Mouse (Mus musculus) mouse embryonic stem cell (cell line): ENCODE data around the gene Mmab.

ENCODE experiments used
- in situ Hi-C, 2 experiments: fragments of 300-500 bp; cut with MboI; formaldehyde crosslinking; loops; 1 replicate in 1 of 2; 3 replicates in 1 of 2; pipeline ENCODE4 v1.14.3; 2019 to 2020; ENCODE audit warnings: low sequenced_read_pairs in 2 of 2, low pct_unique_long_range_greater_than_20kb in 1 of 2, mixed read lengths in 1 of 2; ENCODE audit not compliant: unreplicated experiment in 1 of 2

Gene Mmab

GRCm38 (mm10) chr5:114443566-114444367 is at the start of gene Mmab, which contains the start of gene Mvk:
Gene Mmab (minus strand): TSS chr5:114444060.
Gene Mvk (plus strand): TSS chr5:114444269.
- in situ Hi-C loops: no loop called here

GRCm38 (mm10) chr5:114490241-114490640 is 46.4 kb upstream of the Mmab start:
- in situ Hi-C loops: no loop called here

- in situ Hi-C loops: no loop called here
Measured at GRCm38 (mm10) chr5:114489570-114489969, 45.7 kb upstream of the Mmab start.

GRCm38 (mm10) chr5:114485685-114486084 is 41.8 kb upstream of the Mmab start:
- in situ Hi-C loops: no loop called here

- in situ Hi-C loops: no loop called here
Measured at GRCm38 (mm10) chr5:114482587-114483011, 38.7 kb upstream of the Mmab start.

GRCm38 (mm10) chr5:114478267-114478666 is 34.4 kb upstream of the Mmab start:
- in situ Hi-C loops: no loop called here

- in situ Hi-C loops: no loop called here
Measured at GRCm38 (mm10) chr5:114474741-114475491, 31.1 kb upstream of the Mmab start.

- in situ Hi-C loops: no loop called here
Measured at GRCm38 (mm10) chr5:114470359-114470758, 26.5 kb upstream of the Mmab start.

GRCm38 (mm10) chr5:114468007-114468406 is 24.1 kb upstream of the Mmab start:
- in situ Hi-C loops: no loop called here

- in situ Hi-C loops: no loop called here
Measured at GRCm38 (mm10) chr5:114467430-114467829, 23.6 kb upstream of the Mmab start.

- in situ Hi-C loops: no loop called here
Measured at GRCm38 (mm10) chr5:114467019-114467418, 23.2 kb upstream of the Mmab start.

- in situ Hi-C loops: no loop called here
Measured at GRCm38 (mm10) chr5:114465641-114466040, 21.8 kb upstream of the Mmab start.

GRCm38 (mm10) chr5:114464561-114464960 is 20.7 kb upstream of the Mmab start:
- in situ Hi-C loops: no loop called here

- in situ Hi-C loops: no loop called here
Measured at GRCm38 (mm10) chr5:114462067-114463040, 18.5 kb upstream of the Mmab start.

- in situ Hi-C loops: no loop called here
Measured at GRCm38 (mm10) chr5:114461238-114461637, 17.4 kb upstream of the Mmab start.

- in situ Hi-C loops: no loop called here
Measured at GRCm38 (mm10) chr5:114456995-114457605, 13.2 kb upstream of the Mmab start.

- in situ Hi-C loops: no loop called here
Measured at GRCm38 (mm10) chr5:114456287-114456686, 12.4 kb upstream of the Mmab start.

GRCm38 (mm10) chr5:114449011-114449410 is 5.2 kb upstream of the Mmab start:
- in situ Hi-C loops: no loop called here
